Mouse (Mus musculus) midbrain, embryonic 10.5 days (tissue): ENCODE measurements around the gene Vps9d1. TPM values are rescaled to one million over a fixed set of nuclear protein-coding genes. Genes with fewer than 3 reads are reported as not detected.
"Not testable (repeated sequence)": the region's sequence is repeated elsewhere in the genome, so short reads cannot be mapped to it uniquely, and the experiment has no call there.

Experiments
- DNase-seq: peaks from one replicate; pipeline ENCODE4 v3.0.0-alpha.2; 2017; ENCODE audit warnings: low spot score
- H3K27ac ChIP-seq: fragments of 300-500 bp; sonication (generic); replicated peaks from 2 replicates; pipeline ENCODE4 v1.5.1; 2016; ENCODE audit warnings: mild to moderate bottlenecking
- H3K27me3 ChIP-seq: fragments of 300-500 bp; sonication (generic); 2 replicates; pipeline ENCODE4 v1.6.1; 2016; ENCODE audit warnings: low read depth, mild to moderate bottlenecking; ENCODE audit not compliant: poor library complexity, severe bottlenecking
- H3K36me3 ChIP-seq: fragments of 300-500 bp; sonication (generic); 2 replicates; pipeline ENCODE4 v1.6.1; 2016; ENCODE audit warnings: mild to moderate bottlenecking, moderate library complexity
- H3K4me1 ChIP-seq: fragments of 300-500 bp; sonication (generic); 2 replicates; pipeline ENCODE4 v1.6.1; 2016
- H3K4me3 ChIP-seq: fragments of 300-500 bp; sonication (generic); 2 replicates; pipeline ENCODE4 v1.5.1; 2016; ENCODE audit warnings: mild to moderate bottlenecking, moderate library complexity
- H3K9me3 ChIP-seq: fragments of 300-500 bp; sonication (generic); replicated peaks from 2 replicates; pipeline ENCODE4 v1.6.1; 2016; ENCODE audit warnings: mild to moderate bottlenecking
- WGBS: fragments of 180-500 bp; shearing (Covaris S2); methylation state at CpG from one replicate; pipeline ENCODE4 v1.1.7; 2016; 5-methylcytosine and 5-hydroxymethylcytosine counted together
- polyA plus RNA-seq: library from polyadenylated mRNA; unstranded; fragments of >200 nt; fragmentation: Nextera tagmentation; extraction: Ambion mirVana; gene quantifications from 2 replicates; pipeline ENCODE4 v1.2.1, GENCODE M21; 2016

Gene Vps9d1
- 24.0 and 27.1 TPM in 2 replicates for polyA plus RNA-seq

GRCm38 (mm10) chr8:123254099-123254885 is at the start of gene Vps9d1, which contains the start of gene Zfp276:
Gene Vps9d1 (minus strand): TSS chr8:123254348.
Gene Zfp276 (plus strand): TSS chr8:123254195.
- peak within 1 kb of the TSS; percentile 93 for H3K4me3 ChIP-seq
- peaks cover 37% of the 10 kb centered on the region for H3K4me1 ChIP-seq
- DNase-seq: peak; percentile 89
- no peaks in the 10 kb centered on the region for H3K9me3 ChIP-seq
- H3K27me3 ChIP-seq: no peaks in the 10 kb centered on the region
- peak within 1 kb of the TSS; percentile 96 for H3K27ac ChIP-seq
- peaks cover 68% of the 10 kb centered on the region for H3K36me3 ChIP-seq
- WGBS: under 1% methylated on average over 96 of the region's 99 CpGs

GRCm38 (mm10) chr8:123298301-123298700 is 44.2 kb upstream of the Vps9d1 start:
- no peak for DNase-seq
- Histone ChIP-seq H3K36me3 (peaks cover 81% of the 10 kb centered on the region), H3K27ac (no peak overlapping the region), H3K4me1 (no peaks in the 10 kb centered on the region), H3K9me3 (no peaks in the 10 kb centered on the region), H3K27me3 (no peaks in the 10 kb centered on the region), H3K4me3 (no peak overlapping the region)
- WGBS: 95% methylated on average over 11 of the region's 11 CpGs

- no peaks in the 10 kb centered on the region for H3K9me3 ChIP-seq
- no peak for DNase-seq
- no peaks in the 10 kb centered on the region for H3K4me1 ChIP-seq
- H3K4me3 ChIP-seq: no peak overlapping the region
- peaks cover 92% of the 10 kb centered on the region for H3K36me3 ChIP-seq
- 91% methylated on average over 2 of the region's 2 CpGs for WGBS
- no peaks in the 10 kb centered on the region for H3K27me3 ChIP-seq
- H3K27ac ChIP-seq: no peak overlapping the region
These were observed 38.6 kb upstream of the Vps9d1 start for GRCm38 (mm10) chr8:123292785-123293184.

- Histone ChIP-seq H3K27ac (no peak overlapping the region), H3K9me3 (no peaks in the 10 kb centered on the region), H3K4me1 (no peaks in the 10 kb centered on the region), H3K27me3 (no peaks in the 10 kb centered on the region), H3K4me3 (no peak overlapping the region), H3K36me3 (peaks cover 92% of the 10 kb centered on the region)
- no peak for DNase-seq
- WGBS: 88% methylated on average over 3 of the region's 3 CpGs
These were observed 38.1 kb upstream of the Vps9d1 start for GRCm38 (mm10) chr8:123292281-123292680.

- DNase-seq: no peak
- H3K4me1 ChIP-seq: no peaks in the 10 kb centered on the region
- H3K36me3 ChIP-seq: peaks cover 93% of the 10 kb centered on the region
- H3K4me3 ChIP-seq: no peak overlapping the region
- no peaks in the 10 kb centered on the region for H3K27me3 ChIP-seq
- WGBS: 93% methylated on average over 8 of the region's 8 CpGs
- no peak overlapping the region for H3K27ac ChIP-seq
- H3K9me3 ChIP-seq: no peaks in the 10 kb centered on the region
These were observed 37.6 kb upstream of the Vps9d1 start for GRCm38 (mm10) chr8:123291716-123292115.

GRCm38 (mm10) chr8:123290679-123291078 is 36.5 kb upstream of the Vps9d1 start:
- no peaks in the 10 kb centered on the region for H3K4me1 ChIP-seq
- no peaks in the 10 kb centered on the region for H3K27me3 ChIP-seq
- H3K27ac ChIP-seq: no peak overlapping the region
- no peak overlapping the region for H3K4me3 ChIP-seq
- 94% methylated on average over 8 of the region's 8 CpGs for WGBS
- peaks cover 92% of the 10 kb centered on the region for H3K36me3 ChIP-seq
- DNase-seq: no peak
- no peaks in the 10 kb centered on the region for H3K9me3 ChIP-seq

GRCm38 (mm10) chr8:123290166-123290565 is 36.0 kb upstream of the Vps9d1 start:
- DNase-seq: no peak
- Histone ChIP-seq H3K4me1 (no peaks in the 10 kb centered on the region), H3K36me3 (peaks cover 90% of the 10 kb centered on the region), H3K9me3 (no peaks in the 10 kb centered on the region), H3K4me3 (no peak overlapping the region), H3K27me3 (no peaks in the 10 kb centered on the region), H3K27ac (no peak overlapping the region)
- 78% methylated on average over 4 of the region's 4 CpGs for WGBS

- peaks cover 85% of the 10 kb centered on the region for H3K36me3 ChIP-seq
These were observed 33.2 kb upstream of the Vps9d1 start for GRCm38 (mm10) chr8:123287362-123287761.

GRCm38 (mm10) chr8:123284493-123284892 is 30.3 kb upstream of the Vps9d1 start:
- Histone ChIP-seq H3K36me3 (peaks cover 89% of the 10 kb centered on the region), H3K4me1 (no peaks in the 10 kb centered on the region), H3K27ac (no peak overlapping the region), H3K27me3 (no peaks in the 10 kb centered on the region), H3K9me3 (no peaks in the 10 kb centered on the region), H3K4me3 (no peak overlapping the region)
- 94% methylated on average over 5 of the region's 5 CpGs for WGBS
- no peak for DNase-seq

More at GRCm38 (mm10) chr8:123287362-123287761, 33.2 kb upstream of the Vps9d1 start:
- Histone ChIP-seq H3K27me3 (no peaks in the 10 kb centered on the region), H3K4me3 (no peak overlapping the region), H3K9me3 (no peaks in the 10 kb centered on the region), H3K27ac (no peak overlapping the region), H3K4me1 (no peaks in the 10 kb centered on the region)
- WGBS: 97% methylated on average over 17 of the region's 17 CpGs
- no peak for DNase-seq

- no peak for DNase-seq
- Histone ChIP-seq H3K27me3 (no peaks in the 10 kb centered on the region), H3K4me1 (no peaks in the 10 kb centered on the region), H3K27ac (no peak overlapping the region), H3K4me3 (no peak overlapping the region), H3K9me3 (no peaks in the 10 kb centered on the region), H3K36me3 (peaks cover 87% of the 10 kb centered on the region)
- 87% methylated on average over 7 of the region's 7 CpGs for WGBS
These were observed 29.8 kb upstream of the Vps9d1 start for GRCm38 (mm10) chr8:123283991-123284390.

GRCm38 (mm10) chr8:123282994-123283393 is 28.8 kb upstream of the Vps9d1 start:
- H3K4me3 ChIP-seq, DNase-seq, H3K27ac ChIP-seq, H3K4me1 ChIP-seq, H3K27me3 ChIP-seq, H3K9me3 ChIP-seq: not testable (repeated sequence)
- WGBS: 91% methylated on average over 5 of the region's 6 CpGs
- peaks cover 87% of the 10 kb centered on the region for H3K36me3 ChIP-seq

- no peaks in the 10 kb centered on the region for H3K27me3 ChIP-seq
- DNase-seq: no peak
- 88% methylated on average over 13 of the region's 13 CpGs for WGBS
- no peak overlapping the region for H3K27ac ChIP-seq
- H3K9me3 ChIP-seq: no peaks in the 10 kb centered on the region
- H3K4me1 ChIP-seq: no peaks in the 10 kb centered on the region
- peaks cover 83% of the 10 kb centered on the region for H3K36me3 ChIP-seq
- H3K4me3 ChIP-seq: no peak overlapping the region
These were observed 26.4 kb upstream of the Vps9d1 start for GRCm38 (mm10) chr8:123280302-123281094.

GRCm38 (mm10) chr8:123279828-123280227 is 25.7 kb upstream of the Vps9d1 start:
- Histone ChIP-seq H3K36me3 (peaks cover 87% of the 10 kb centered on the region), H3K27ac (no peak overlapping the region), H3K9me3 (no peaks in the 10 kb centered on the region), H3K27me3 (no peaks in the 10 kb centered on the region), H3K4me3 (no peak overlapping the region), H3K4me1 (no peaks in the 10 kb centered on the region)
- DNase-seq: no peak
- WGBS: 94% methylated on average over 4 of the region's 4 CpGs
